Mouse (Mus musculus): Measurements from ENCODE around the gene BC107364.
"Not testable (repeated sequence)": the region's sequence is repeated elsewhere in the genome, so short reads cannot be mapped to it uniquely, and the experiment has no call there.

The BC107364 gene

GRCm38 (mm10) chr3:96486064-96486827 is 34.1 kb upstream of the BC107364 start:
- DNase-seq (ENCODE audit: low read depth, low spot score), result not testable (repeated sequence)

- no peak for DNase-seq (ENCODE audit: low read depth, low spot score)
Observed at GRCm38 (mm10) chr3:96485361-96485760, 33.3 kb upstream of the BC107364 start.

GRCm38 (mm10) chr3:96484921-96485320 is 32.8 kb upstream of the BC107364 start:
- DNase-seq (ENCODE audit: low read depth, low spot score), result no peak

DNA sequence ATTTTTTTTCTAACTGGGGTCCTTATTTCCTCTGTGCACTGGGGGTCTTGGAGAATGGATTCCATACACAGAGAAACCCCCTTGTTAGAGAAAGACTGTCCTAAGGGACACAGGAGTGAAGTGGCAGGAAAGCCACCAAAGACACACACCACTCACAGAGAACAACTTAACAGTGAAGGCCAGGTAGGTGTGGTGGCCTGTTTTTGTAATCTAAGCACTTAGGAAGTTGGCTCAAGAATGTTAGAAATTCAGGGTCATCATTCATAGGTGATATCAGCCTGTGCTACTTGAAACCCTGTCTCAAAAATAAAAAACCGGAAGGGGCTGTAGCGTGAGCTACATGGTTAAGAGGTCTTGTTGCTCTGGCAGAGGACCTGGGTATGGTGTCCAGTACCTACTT is 31.8 kb upstream of the BC107364 start:
- DNase-seq (ENCODE audit: low read depth, low spot score), result no peak

DNA sequence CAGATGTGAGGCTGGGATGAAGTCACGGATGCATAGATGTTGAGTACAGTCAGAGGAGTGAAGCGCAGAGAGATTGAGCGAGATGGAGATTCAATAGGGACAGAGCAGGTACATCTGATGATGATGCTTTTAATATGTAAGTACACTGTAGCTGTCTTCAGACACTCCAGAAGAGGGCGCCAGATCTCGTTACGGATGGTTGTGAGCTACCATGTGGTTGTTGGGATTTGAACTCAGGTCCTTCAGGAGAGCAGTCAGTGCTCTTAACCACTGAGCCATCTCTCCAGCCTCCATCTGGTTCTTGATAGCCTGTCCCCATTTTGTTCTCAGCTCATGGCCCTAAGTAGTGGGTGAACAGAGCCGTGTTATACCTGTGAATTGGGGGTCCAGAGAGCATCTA is 30.9 kb upstream of the BC107364 start:
- DNase-seq (ENCODE audit: low read depth, low spot score), result not testable (repeated sequence)

- no peak for DNase-seq (ENCODE audit: low read depth, low spot score)
Observed at GRCm38 (mm10) chr3:96482451-96482850, 30.3 kb upstream of the BC107364 start.

- no peak for DNase-seq (ENCODE audit: low read depth, low spot score)
Observed at GRCm38 (mm10) chr3:96481856-96482255, 29.8 kb upstream of the BC107364 start.

GRCm38 (mm10) chr3:96480684-96481270 is 28.7 kb upstream of the BC107364 start:
- DNase-seq (ENCODE audit: low read depth, low spot score), result no peak

- no peak for DNase-seq (ENCODE audit: low read depth, low spot score)
Observed at GRCm38 (mm10) chr3:96479249-96479648, 27.1 kb upstream of the BC107364 start.

DNA sequence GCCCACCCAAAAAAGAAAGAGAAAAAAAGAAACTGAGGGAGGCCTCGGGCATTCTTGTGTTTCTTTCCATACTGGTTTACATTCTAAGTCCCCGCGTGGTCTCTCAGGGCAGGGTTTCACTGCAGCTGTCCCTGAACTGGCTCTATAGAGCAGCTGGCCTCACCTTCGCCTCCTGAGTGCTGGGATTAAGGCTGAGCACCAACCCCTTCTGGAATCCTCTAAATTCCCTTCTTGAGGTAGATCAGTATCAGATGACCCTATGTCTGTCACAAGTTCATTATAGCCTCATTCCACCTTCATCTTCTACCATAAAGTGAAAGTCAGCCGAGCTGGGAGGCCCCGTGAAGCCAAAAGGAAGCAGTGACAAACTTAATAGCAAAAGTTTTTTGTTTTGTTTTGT is 25.5 kb upstream of the BC107364 start:
- DNase-seq (ENCODE audit: low read depth, low spot score), result no peak

GRCm38 (mm10) chr3:96477084-96477483 is 25.0 kb upstream of the BC107364 start:
- DNase-seq (ENCODE audit: low read depth, low spot score), result no peak

GRCm38 (mm10) chr3:96474909-96475655 is 23.0 kb upstream of the BC107364 start:
- peak; percentile 12 for DNase-seq (ENCODE audit: low read depth, low spot score)

DNA sequence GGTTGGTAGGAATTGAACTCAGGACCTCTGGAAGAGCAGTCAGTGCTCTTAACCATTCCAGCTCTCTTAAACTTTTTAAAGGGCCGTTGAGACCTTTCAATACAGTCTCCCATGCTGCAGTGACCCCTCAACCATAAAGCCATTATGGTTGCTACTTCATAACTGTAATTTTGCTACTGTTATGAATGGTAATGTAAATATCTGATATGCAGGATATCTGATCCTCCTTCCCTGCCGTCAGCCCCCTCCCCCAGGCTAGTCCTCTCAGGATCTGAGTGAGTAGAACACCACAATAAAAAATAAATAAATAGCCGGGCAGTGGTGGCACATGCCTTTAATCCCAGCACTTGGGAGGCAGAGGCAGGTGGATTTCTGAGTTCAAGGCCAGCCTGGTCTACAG is 21.4 kb upstream of the BC107364 start:
- DNase-seq (ENCODE audit: low read depth, low spot score), result not testable (repeated sequence)

DNA sequence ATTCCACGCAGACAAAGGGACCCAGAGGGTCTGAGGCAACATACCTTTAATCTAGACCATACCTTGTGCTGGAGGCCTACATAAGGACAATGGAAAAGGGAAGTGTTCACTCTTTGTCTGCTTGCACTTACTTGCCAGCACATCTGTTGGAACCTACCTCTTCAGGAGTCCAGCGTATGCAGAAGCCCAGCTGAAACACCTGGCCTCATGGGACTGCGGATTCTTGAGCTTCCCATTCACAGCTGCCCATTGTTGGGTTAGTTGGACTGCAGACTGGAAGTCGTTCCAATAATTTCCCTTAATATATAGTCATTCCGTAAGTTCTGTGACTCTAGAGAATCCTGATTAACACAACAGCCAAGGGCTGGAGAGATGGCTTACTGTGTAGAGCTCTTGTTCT is 20.0 kb upstream of the BC107364 start:
- no peak for DNase-seq (ENCODE audit: low read depth, low spot score)

- no peak for DNase-seq (ENCODE audit: low read depth, low spot score)
Observed at GRCm38 (mm10) chr3:96469626-96470025, 17.5 kb upstream of the BC107364 start.

- not testable (repeated sequence) for DNase-seq (ENCODE audit: low read depth, low spot score)
Observed at GRCm38 (mm10) chr3:96468335-96468734, 16.2 kb upstream of the BC107364 start.

DNA sequence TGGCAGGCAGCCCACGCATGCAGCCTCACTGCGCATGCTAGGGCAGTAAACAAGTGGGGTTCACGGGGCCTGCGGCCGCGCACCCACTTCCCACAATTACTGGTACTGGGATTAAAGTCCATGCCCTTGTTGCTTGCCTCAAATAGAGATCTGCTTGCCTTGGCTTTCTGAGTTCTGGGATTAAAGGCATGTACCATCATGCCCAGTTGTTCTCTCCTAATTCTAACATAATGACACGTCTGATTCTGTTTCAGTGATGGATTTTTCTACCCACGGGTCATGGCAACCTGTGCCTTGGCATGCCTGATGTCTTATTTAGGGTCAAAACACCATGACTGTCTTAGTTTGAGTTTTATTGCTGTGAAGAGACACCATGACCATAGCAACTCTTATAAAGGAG is 15.5 kb upstream of the BC107364 start:
- no peak for DNase-seq (ENCODE audit: low read depth, low spot score)

- DNase-seq (ENCODE audit: low read depth, low spot score), result no peak
Observed at GRCm38 (mm10) chr3:96463891-96464290, 11.8 kb upstream of the BC107364 start.

DNA sequence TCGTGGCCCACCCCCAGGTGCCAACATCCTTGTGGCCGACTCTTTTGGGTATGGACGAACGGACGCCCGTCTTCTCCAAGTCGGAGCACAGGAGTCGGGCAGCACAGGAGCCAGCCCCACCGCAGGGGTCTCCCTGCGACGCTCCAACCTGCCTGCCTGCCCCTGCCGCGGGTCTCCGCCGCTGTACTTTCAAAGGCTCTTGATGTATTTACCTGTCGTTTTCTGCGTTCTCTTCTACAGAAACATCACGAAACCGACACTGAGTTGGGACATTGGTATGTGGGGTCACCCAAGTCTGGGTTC is 8.4 kb upstream of the BC107364 start:
- not testable (repeated sequence) for DNase-seq (ENCODE audit: low read depth, low spot score)

- not testable (repeated sequence) for DNase-seq (ENCODE audit: low read depth, low spot score)
Observed at GRCm38 (mm10) chr3:96459757-96460567, 7.9 kb upstream of the BC107364 start.

DNA sequence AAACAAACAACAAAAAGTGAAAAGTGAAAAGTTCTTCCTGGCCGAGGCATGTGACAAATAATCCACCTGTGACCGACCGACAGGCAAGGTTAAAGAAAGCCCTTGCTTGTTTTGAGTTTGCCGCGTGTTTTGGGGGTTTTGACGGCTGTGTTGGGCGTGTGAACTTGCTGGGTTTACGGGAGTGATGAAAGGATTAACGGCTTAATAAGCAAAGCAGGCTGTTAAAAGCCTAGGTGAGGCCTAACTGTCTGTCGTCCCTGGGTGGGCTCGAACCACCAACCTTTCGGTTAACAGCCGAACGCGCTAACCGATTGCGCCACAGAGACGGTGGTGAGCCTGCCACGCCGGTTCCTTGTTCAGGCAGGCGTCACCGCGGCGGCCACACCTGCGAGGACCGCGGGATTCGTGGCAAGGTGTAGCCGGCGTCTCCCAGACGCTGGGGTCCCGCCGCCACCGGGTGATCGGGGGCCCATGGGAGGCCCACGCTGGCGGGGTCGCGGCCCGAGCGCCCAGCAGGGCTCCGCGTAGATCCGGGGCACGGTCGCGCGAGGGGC is 6.9 kb upstream of the BC107364 start:
- DNase-seq (ENCODE audit: low read depth, low spot score), result not testable (repeated sequence)

DNA sequence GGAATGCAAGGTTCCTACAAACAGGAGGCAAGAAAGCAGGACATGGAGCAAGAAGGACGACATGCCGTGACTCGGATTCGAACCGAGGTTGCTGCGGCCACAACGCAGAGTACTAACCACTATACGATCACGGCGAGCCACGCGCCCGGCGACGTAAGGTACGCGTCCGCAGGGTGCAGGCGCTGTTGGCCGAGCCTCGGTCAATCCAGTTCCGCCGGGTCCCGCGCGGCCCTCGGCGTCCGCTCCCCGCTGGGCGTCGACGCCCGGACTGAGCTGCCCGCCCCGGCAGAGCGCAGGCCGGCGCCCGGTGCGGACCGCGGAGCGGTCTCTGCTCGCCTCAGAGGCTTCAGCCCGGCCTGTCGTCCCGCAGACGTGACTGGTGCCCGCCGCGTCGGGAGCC is 5.9 kb upstream of the BC107364 start:
- not testable (repeated sequence) for DNase-seq (ENCODE audit: low read depth, low spot score)
